Mouse (Mus musculus): Measurements from ENCODE around the gene Kazn. TPM values are rescaled to one million over a fixed set of nuclear protein-coding genes. Genes with fewer than 3 reads are reported as not detected.
A peak's percentile ranks its signal among the peaks of the same experiment; 100 is the strongest.

The Kazn gene
- polyA plus RNA-seq, 1 experiment, result 3.7 TPM

DNA sequence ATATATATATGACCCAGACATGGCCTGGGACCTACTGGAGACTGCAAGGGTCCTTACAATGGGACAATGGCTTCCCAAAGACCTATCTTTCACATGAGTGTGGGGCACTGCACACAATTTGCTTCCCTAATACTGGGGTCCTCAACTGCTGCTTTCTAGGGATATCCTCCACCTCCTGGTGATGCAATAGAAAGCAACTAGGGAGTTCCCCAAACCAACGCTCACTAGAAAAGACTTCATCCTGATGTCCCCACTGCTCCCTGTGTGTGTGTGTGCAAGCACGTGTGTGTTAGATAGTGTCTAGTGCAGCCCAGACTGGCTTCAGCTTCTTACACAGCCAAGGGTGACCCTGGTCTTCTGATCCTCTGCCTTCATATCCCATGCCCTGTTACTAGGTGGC lies 103.7 kb downstream of the Kazn start:
- H3K4me1 ChIP-seq (ENCODE audit: control insufficient read depth, insufficient read depth, low read length), result no peaks in the 10 kb centered on the region
- H3K4me3 ChIP-seq (replicated peaks; ENCODE audit: control insufficient read depth, low read depth, low read length), result no peak overlapping the region
- WGBS, result 41% methylated on average over 2 of the region's 2 CpGs
- H3K27ac ChIP-seq (ENCODE audit: control insufficient read depth, insufficient read depth, low read depth, low read length, poor library complexity), result no peak overlapping the region
- no peak for TF ChIP-seq CTCF (IDR thresholded peaks at IDR 0.05; ENCODE audit: control insufficient read depth, insufficient read depth, low read length)
- no peak for TF ChIP-seq POLR2A (IDR thresholded peaks at IDR 0.05; ENCODE audit: borderline replicate concordance, control insufficient read depth, low read depth, low read length)

DNA sequence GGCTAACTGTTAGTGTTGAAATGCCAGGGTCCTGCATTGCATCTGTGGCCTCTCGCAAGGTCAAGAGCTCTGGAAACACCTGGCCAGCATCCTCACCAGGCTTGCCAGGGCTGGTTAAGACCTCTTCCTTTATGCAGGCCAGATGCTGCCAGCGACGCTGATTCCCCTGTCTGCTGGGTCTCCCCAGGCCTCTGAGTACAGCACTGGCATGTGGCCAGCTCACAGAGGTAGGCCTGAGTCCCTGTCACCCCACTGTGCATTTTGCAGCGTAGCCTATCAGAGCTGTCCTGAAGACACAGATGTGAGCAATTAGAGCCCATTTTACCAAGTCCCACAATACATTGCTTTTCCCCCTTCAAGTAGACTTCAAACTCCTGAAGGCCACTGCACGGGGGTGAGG lies 109.0 kb downstream of the Kazn start:
- 47% methylated on average over 5 of the region's 5 CpGs for WGBS
- TF ChIP-seq CTCF (IDR thresholded peaks at IDR 0.05; ENCODE audit: control insufficient read depth, insufficient read depth, low read length) (no peak), POLR2A (IDR thresholded peaks at IDR 0.05; ENCODE audit: borderline replicate concordance, control insufficient read depth, low read depth, low read length) (no peak)

DNA sequence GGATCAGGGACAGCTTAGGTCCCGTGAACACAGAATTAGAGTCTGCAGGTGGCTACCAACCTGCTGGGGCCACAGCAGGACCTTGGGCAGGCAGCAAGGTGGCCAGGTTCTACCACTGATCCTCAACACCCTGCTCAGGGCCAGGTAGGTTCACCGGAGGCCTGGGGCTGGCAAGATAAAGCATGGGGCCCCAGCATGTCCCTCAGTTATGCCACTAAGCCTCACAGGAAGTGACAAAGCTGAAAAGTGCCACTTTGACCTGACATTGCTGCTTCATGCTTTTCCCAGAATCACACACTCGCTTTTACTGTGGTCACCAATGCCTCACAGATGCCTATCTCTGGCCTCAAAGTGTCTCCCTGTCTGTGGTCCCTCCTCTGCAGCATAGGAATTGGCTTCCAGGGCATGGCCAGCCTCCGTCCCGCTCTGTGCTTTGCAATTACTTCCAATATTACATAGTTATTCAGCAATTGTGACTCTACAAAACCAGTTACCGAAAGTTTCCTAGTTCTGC lies 111.9 kb downstream of the Kazn start:
- TF ChIP-seq POLR2A (IDR thresholded peaks at IDR 0.05; ENCODE audit: borderline replicate concordance, control insufficient read depth, low read depth, low read length) (no peak), CTCF (IDR thresholded peaks at IDR 0.05; ENCODE audit: control insufficient read depth, insufficient read depth, low read length) (no peak)
- Histone ChIP-seq H3K4me1 (ENCODE audit: control insufficient read depth, insufficient read depth, low read length) (no peaks in the 10 kb centered on the region), H3K27ac (ENCODE audit: control insufficient read depth, insufficient read depth, low read depth, low read length, poor library complexity) (no peak overlapping the region), H3K4me3 (replicated peaks; ENCODE audit: control insufficient read depth, low read depth, low read length) (no peak overlapping the region)
- 15% methylated on average over 6 of the region's 6 CpGs for WGBS

More for the DNA sequence above, 109.0 kb downstream of the Kazn start:
- Histone ChIP-seq H3K4me3 (replicated peaks; ENCODE audit: control insufficient read depth, low read depth, low read length) (no peak overlapping the region), H3K4me1 (ENCODE audit: control insufficient read depth, insufficient read depth, low read length) (no peaks in the 10 kb centered on the region), H3K27ac (ENCODE audit: control insufficient read depth, insufficient read depth, low read depth, low read length, poor library complexity) (no peak overlapping the region)

DNA sequence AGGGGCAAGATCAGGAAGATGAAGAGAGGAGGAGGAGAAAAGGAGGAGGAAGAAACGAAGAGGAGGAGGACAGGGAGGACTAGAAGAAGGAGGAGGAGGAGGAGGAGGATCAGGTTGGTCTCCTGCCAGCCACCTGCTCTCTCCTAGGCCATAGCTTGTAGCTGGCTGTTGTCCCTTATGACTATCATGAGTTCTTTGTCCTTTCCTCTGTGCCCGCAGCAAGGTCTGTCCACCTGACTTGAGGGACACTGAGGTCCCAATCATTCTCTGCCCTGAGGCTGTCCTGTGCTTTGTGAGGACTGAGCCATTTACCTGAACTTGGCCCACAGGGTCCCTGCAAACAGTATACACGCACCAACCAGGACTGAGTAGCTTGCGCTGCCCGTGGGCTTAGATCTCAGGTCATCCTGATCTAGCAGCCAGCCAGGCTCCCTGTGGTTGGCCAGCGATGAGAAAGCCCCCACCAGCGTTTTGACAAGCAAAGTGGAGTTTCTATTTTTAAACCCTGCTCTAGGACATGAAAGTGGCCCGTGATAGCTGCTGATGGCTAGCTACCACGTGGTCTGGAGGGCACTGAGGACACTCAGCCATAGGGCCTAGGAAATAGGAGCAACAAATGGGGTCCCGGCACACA lies 112.4 kb downstream of the Kazn start:
- no peak overlapping the region for H3K27ac ChIP-seq (ENCODE audit: control insufficient read depth, insufficient read depth, low read depth, low read length, poor library complexity)
- no peak for TF ChIP-seq CTCF (IDR thresholded peaks at IDR 0.05; ENCODE audit: control insufficient read depth, insufficient read depth, low read length)
- no peak for TF ChIP-seq POLR2A (IDR thresholded peaks at IDR 0.05; ENCODE audit: borderline replicate concordance, control insufficient read depth, low read depth, low read length)
- 32% methylated on average over 10 of the region's 10 CpGs for WGBS
- no peaks in the 10 kb centered on the region for H3K4me1 ChIP-seq (ENCODE audit: control insufficient read depth, insufficient read depth, low read length)
- no peak overlapping the region for H3K4me3 ChIP-seq (replicated peaks; ENCODE audit: control insufficient read depth, low read depth, low read length)

DNA sequence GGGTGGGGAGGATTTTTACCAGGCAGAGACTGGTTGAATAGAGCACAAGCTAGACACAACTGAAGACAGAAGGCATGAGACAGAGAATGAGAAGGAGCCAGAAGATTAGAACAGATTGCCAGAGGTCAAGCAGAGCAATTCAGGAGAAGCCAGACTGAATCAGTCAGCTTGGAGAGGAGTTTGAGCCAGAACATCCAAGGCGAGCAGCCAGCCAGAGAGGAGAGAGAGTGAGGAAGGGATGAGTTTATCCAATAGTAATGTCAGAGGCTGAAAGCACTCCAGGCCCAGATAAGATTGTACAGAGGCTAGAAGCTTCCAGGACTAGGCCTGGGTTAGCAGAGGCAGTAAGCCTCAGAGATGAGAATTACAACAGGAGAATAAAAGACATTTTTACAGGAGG lies 118.0 kb downstream of the Kazn start:
- H3K4me3 ChIP-seq (replicated peaks; ENCODE audit: control insufficient read depth, low read depth, low read length), result no peak overlapping the region
- H3K4me1 ChIP-seq (ENCODE audit: control insufficient read depth, insufficient read depth, low read length), result no peaks in the 10 kb centered on the region
- 58% methylated on average over 1 of the region's 1 CpGs for WGBS
- H3K27ac ChIP-seq (ENCODE audit: control insufficient read depth, insufficient read depth, low read depth, low read length, poor library complexity), result no peak overlapping the region
- TF ChIP-seq CTCF (IDR thresholded peaks at IDR 0.05; ENCODE audit: control insufficient read depth, insufficient read depth, low read length), result no peak
- TF ChIP-seq POLR2A (IDR thresholded peaks at IDR 0.05; ENCODE audit: borderline replicate concordance, control insufficient read depth, low read depth, low read length), result no peak

DNA sequence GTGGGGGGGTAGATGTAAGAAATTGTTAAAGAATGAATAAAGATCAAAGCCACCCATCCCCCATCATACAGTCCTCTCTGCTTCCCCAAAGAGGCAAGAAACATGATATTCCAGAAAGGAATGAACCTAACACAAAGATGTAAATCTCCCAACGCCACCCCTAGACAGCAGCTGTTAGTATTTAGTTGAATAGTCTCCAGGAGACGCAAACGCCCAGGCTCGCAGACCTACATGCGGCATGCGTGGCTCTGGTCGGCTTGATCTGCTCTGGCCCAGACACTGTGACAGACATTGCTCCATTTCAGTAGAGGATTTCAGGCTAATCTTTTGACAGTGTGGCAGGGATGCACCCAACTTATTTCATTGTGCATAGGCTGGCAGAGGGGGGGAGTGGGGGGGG lies 120.7 kb downstream of the Kazn start:
- no peak overlapping the region for H3K27ac ChIP-seq (ENCODE audit: control insufficient read depth, insufficient read depth, low read depth, low read length, poor library complexity)
- 86% methylated on average over 7 of the region's 7 CpGs for WGBS
- no peak overlapping the region for H3K4me3 ChIP-seq (replicated peaks; ENCODE audit: control insufficient read depth, low read depth, low read length)
- no peak for TF ChIP-seq CTCF (IDR thresholded peaks at IDR 0.05; ENCODE audit: control insufficient read depth, insufficient read depth, low read length)
- TF ChIP-seq POLR2A (IDR thresholded peaks at IDR 0.05; ENCODE audit: borderline replicate concordance, control insufficient read depth, low read depth, low read length), result no peak
- H3K4me1 ChIP-seq (ENCODE audit: control insufficient read depth, insufficient read depth, low read length), result no peaks in the 10 kb centered on the region

DNA sequence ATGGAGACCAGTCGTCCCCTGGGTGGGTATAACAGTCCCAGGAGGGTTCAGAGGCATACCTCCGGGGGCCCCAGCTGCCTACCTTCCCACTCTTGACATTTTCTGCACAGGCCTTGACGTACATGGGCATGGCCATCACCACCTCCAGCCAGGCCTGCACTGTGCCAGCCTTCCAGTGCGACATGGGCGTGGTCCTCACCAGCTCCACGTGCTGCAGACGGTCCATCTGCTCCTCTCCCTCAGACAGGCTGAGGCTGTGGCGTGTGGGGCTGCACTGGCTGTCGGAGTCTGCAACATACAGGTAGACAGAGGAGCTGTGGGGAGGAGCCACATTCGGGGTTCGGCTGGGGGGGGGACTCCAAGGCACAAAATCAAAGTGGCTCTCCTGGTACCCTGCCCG lies 121.2 kb downstream of the Kazn start:
- no peak overlapping the region for H3K27ac ChIP-seq (ENCODE audit: control insufficient read depth, insufficient read depth, low read depth, low read length, poor library complexity)
- no peak for TF ChIP-seq POLR2A (IDR thresholded peaks at IDR 0.05; ENCODE audit: borderline replicate concordance, control insufficient read depth, low read depth, low read length)
- TF ChIP-seq CTCF (IDR thresholded peaks at IDR 0.05; ENCODE audit: control insufficient read depth, insufficient read depth, low read length), result no peak
- 84% methylated on average over 12 of the region's 12 CpGs for WGBS
- H3K4me1 ChIP-seq (ENCODE audit: control insufficient read depth, insufficient read depth, low read length), result no peaks in the 10 kb centered on the region
- no peak overlapping the region for H3K4me3 ChIP-seq (replicated peaks; ENCODE audit: control insufficient read depth, low read depth, low read length)

DNA sequence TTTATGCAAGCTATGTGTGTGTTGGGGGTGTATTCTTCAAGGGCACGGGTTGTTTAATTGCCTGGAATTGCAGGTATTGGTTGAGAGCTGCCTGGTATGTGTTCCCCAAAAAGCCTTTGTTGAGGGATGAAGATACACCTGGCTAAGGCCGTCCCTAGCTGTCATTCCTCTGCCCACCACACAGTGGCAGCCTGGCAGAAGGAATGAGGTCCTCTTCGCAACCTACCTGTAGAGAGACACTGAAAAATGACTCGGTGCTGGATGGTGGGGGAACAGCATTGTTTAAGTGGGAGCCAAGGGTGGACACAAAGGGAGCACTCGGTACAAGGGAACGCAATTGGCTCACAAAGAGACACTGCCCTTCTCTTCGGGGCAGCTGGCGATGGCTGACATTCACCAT lies 125.9 kb downstream of the Kazn start:
- WGBS, result 32% methylated on average over 8 of the region's 8 CpGs
- H3K27ac ChIP-seq (ENCODE audit: control insufficient read depth, insufficient read depth, low read depth, low read length, poor library complexity), result no peak overlapping the region
- H3K4me1 ChIP-seq (ENCODE audit: control insufficient read depth, insufficient read depth, low read length), result no peaks in the 10 kb centered on the region
- peak; percentile 44; the same call in 1 of the 2 replicates for TF ChIP-seq CTCF (IDR thresholded peaks at IDR 0.05; ENCODE audit: control insufficient read depth, insufficient read depth, low read length)
- TF ChIP-seq POLR2A (IDR thresholded peaks at IDR 0.05; ENCODE audit: borderline replicate concordance, control insufficient read depth, low read depth, low read length), result no peak
- H3K4me3 ChIP-seq (replicated peaks; ENCODE audit: control insufficient read depth, low read depth, low read length), result no peak overlapping the region
